Mouse (Mus musculus) olfactory bulb, adult 2 months (tissue): Measurements from ENCODE around the gene Col4a1.

Experiments
- CTCF ChIP-seq: fragments of 200-500 bp; IDR thresholded peaks from 2 replicates; pipeline ENCODE4 v1.5.1; 2012; ENCODE audit warnings: low read depth, mild to moderate bottlenecking, low read length, moderate library complexity; ENCODE audit not compliant: insufficient read depth
- POLR2A ChIP-seq: fragments of 200-500 bp; IDR thresholded peaks from 2 replicates; pipeline ENCODE4 v1.6.1; 2012; ENCODE audit warnings: mild to moderate bottlenecking, low read depth, low read length, moderate library complexity; ENCODE audit not compliant: insufficient read depth

- TF ChIP-seq CTCF: no peak
- TF ChIP-seq POLR2A: no peak
Measured at GRCm38 (mm10) chr8:11255680-11256079, 56.9 kb downstream of the Col4a1 start.
